Mouse (Mus musculus) myocyte (in vitro differentiated cells): ENCODE results near the gene Adamts5. TPM values are rescaled to one million over a fixed set of nuclear protein-coding genes. Genes with fewer than 3 reads are reported as not detected.

ENCODE experiments used
- H3K27me3 ChIP-seq: one replicate; pipeline ENCODE4 v1.6.1; 2011; ENCODE audit not compliant: control insufficient read depth, insufficient read depth, insufficient read length
- H3K36me3 ChIP-seq: one replicate; pipeline ENCODE4 v1.6.1; 2011; ENCODE audit not compliant: control insufficient read depth, insufficient read depth
- H3K4me2 ChIP-seq: one replicate; pipeline ENCODE4 v1.6.1; 2011; ENCODE audit warnings: low read depth, control low read depth
- H3K4me3 ChIP-seq: one replicate; pipeline ENCODE4 v1.5.1; 2011; ENCODE audit warnings: mild to moderate bottlenecking, control low read depth, moderate library complexity
- H3K79me2 ChIP-seq: one replicate; pipeline ENCODE4 v1.6.1; 2011; ENCODE audit not compliant: control insufficient read depth, insufficient read depth
- H3ac ChIP-seq: one replicate; pipeline ENCODE4 v1.6.1; 2011; ENCODE audit not compliant: control insufficient read depth, insufficient read length
- CEBPB ChIP-seq: IDR thresholded peaks from 2 replicates; pipeline ENCODE4 v1.6.1; 2011; ENCODE audit warnings: mild to moderate bottlenecking, moderate library complexity; ENCODE audit not compliant: poor library complexity, insufficient read depth, severe bottlenecking
- E2F4 ChIP-seq: IDR thresholded peaks from one replicate; pipeline ENCODE4 v1.6.1; 2011; ENCODE audit warnings: mild to moderate bottlenecking, control low read depth, moderate library complexity; ENCODE audit not compliant: insufficient read depth
- MAX ChIP-seq: IDR thresholded peaks from one replicate; pipeline ENCODE4 v1.6.1; 2011; ENCODE audit warnings: low read depth, mild to moderate bottlenecking, control low read depth
- MYOD1 ChIP-seq, 3 experiments: IDR thresholded peaks; one replicate each; pipeline ENCODE4 v1.6.1; 2011; ENCODE audit warnings: control low read depth in 2 of 3, low read depth in 2 of 3, mild to moderate bottlenecking in 2 of 3, moderate library complexity in 1 of 3; ENCODE audit not compliant: insufficient read length in 2 of 3, control insufficient read depth in 1 of 3
- MYOG ChIP-seq, 3 experiments: IDR thresholded peaks; one replicate each; pipeline ENCODE4 v1.6.1; 2011; ENCODE audit warnings: control low read depth in 2 of 3, low read depth in 2 of 3, mild to moderate bottlenecking in 2 of 3; ENCODE audit not compliant: insufficient read length in 2 of 3, control insufficient read depth in 1 of 3, insufficient read depth in 1 of 3
- POLR2A ChIP-seq: IDR thresholded peaks from one replicate; pipeline ENCODE4 v1.6.1; 2011; ENCODE audit warnings: low read depth, mild to moderate bottlenecking, control low read depth, moderate library complexity; ENCODE audit not compliant: insufficient read length
- POLR2AphosphoS2 ChIP-seq: IDR thresholded peaks from one replicate; pipeline ENCODE4 v1.6.1; 2011; ENCODE audit warnings: low read depth, control low read depth; ENCODE audit not compliant: insufficient read length
- REST ChIP-seq: IDR thresholded peaks from one replicate; pipeline ENCODE4 v1.6.1; 2011; ENCODE audit warnings: mild to moderate bottlenecking, control low read depth, moderate library complexity; ENCODE audit not compliant: insufficient read depth, insufficient read length
- SRF ChIP-seq: IDR thresholded peaks from one replicate; pipeline ENCODE4 v1.6.1; 2011; ENCODE audit warnings: low read depth; ENCODE audit not compliant: control insufficient read depth, insufficient read length
- TCF12 ChIP-seq: IDR thresholded peaks from one replicate; pipeline ENCODE4 v1.6.1; 2011; ENCODE audit warnings: mild to moderate bottlenecking, control low read depth; ENCODE audit not compliant: poor library complexity, insufficient read depth, severe bottlenecking
- TCF3 ChIP-seq: IDR thresholded peaks from one replicate; pipeline ENCODE4 v1.6.1; 2011; ENCODE audit warnings: low read depth, control low read depth; ENCODE audit not compliant: insufficient read length
- USF1 ChIP-seq: IDR thresholded peaks from one replicate; pipeline ENCODE4 v1.6.1; 2011; ENCODE audit warnings: low read depth, mild to moderate bottlenecking, control low read depth, moderate library complexity
- polyA plus RNA-seq: library from polyadenylated mRNA; unstranded; fragments of >200 nt; fragmentation: generic; extraction: Trizol; gene quantifications from one replicate; pipeline ENCODE4 v1.2.1, GENCODE M21; 2012; ENCODE audit warnings: missing spikeins

The Adamts5 gene
- polyA plus RNA-seq, 1 experiment, result 7.2 TPM

- Histone ChIP-seq H3K4me3 (peak overlapping the region; percentile 55), H3K79me2 (peaks cover 6% of the 10 kb centered on the region), H3ac (peak overlapping the region; percentile 6), H3K36me3 (no peaks in the 10 kb centered on the region), H3K4me2 (peak overlapping the region; percentile 83), H3K27me3 (no peaks in the 10 kb centered on the region)
- TF ChIP-seq E2F4 (no peak), MAX (no peak), MYOD1 (IDR thresholded peaks at IDR 0.05; ENCODE audit: control insufficient read depth in 1 of 3, insufficient read length in 2 of 3, low read depth in 2 of 3) (no peak), POLR2AphosphoS2 (peak; percentile 95), POLR2A (peak; percentile 95), REST (no peak), USF1 (no peak), MYOG (IDR thresholded peaks at IDR 0.05; ENCODE audit: control insufficient read depth in 1 of 3, insufficient read depth in 1 of 3, insufficient read length in 2 of 3, low read depth in 2 of 3) (no peak), TCF12 (no peak), CEBPB (0 out of 2 replicates have a peak, but pooled peaks have one; percentile 45), SRF (no peak), TCF3 (no peak)
Observed at GRCm38 (mm10) chr16:85900702-85901580, 687 bp downstream of the Adamts5 start.

DNA sequence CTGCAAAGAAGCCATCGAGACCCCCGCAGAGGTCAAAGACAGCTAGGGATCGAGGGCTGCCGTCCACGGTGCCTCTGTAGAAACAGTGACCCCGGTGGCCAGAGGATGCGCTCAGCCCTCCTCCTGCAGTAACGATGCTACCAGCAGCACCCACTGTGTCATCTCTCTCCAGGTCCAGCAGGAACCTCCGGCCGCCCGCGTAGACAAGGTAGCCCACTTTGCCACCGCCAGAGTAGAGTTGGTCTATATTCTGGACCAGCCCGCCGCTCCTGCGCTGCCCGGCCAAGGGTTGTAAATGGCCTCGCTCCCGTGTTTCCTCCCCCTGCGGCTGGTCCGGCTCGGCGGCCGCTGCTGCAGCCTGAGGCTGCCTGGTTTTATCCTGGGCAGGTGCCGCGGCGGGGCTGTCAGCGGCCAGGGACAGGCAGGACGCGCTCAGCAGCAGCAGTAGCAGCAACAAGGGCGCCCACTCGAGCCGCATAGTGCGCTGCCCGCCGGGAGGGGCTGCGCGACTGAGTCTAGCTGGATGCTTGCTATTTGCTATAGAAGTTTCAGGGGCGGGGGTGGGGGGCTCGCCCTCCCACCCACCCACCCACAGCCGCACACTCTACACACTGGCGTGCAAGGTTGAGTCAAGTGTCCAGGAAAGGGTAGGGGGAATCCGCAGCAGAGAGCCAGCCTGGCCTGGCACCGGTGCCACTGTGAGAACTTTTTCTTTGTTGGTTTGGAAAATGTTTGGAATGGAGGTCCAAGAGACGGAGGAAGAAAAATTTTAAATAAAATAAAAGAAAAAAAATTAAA lies 1.6 kb downstream of the Adamts5 start:
- peak overlapping the region; percentile 6 for H3ac ChIP-seq
- TF ChIP-seq POLR2A (peak; percentile 56), USF1 (no peak), MYOG (IDR thresholded peaks at IDR 0.05; ENCODE audit: control insufficient read depth in 1 of 3, insufficient read depth in 1 of 3, insufficient read length in 2 of 3, low read depth in 2 of 3) (peak in 1 of 3 experiments; percentile 41), REST (no peak), TCF12 (no peak), MAX (no peak), POLR2AphosphoS2 (peak; percentile 61), MYOD1 (IDR thresholded peaks at IDR 0.05; ENCODE audit: control insufficient read depth in 1 of 3, insufficient read length in 2 of 3, low read depth in 2 of 3) (peak in 2 of 3 experiments; percentile 3 to 54), CEBPB (no peak)
- peaks cover 6% of the 10 kb centered on the region for H3K79me2 ChIP-seq
- H3K4me2 ChIP-seq, result peak overlapping the region; percentile 83
- H3K4me3 ChIP-seq, result peak overlapping the region; percentile 55
- H3K27me3 ChIP-seq, result no peaks in the 10 kb centered on the region
- no peaks in the 10 kb centered on the region for H3K36me3 ChIP-seq

DNA sequence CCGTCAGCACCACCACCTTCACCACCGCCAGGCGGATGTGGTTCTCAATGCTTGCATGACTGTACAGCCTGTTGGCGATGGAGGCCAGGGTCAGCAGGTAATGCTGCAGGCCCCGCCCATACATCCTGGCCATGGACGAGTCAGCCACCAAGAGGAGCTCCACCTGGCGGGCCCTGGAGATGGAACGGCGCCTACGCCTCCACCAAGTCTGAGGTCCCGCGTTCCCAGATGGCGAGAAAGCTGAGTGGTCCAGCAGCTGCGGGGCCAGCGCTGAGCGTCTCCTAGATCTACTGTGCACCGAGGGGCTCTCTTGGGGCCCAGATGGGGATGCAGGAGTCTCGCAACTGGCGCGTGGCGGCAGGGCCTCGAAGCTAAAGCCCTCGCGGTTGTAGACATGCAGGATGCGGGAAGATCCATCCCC lies 2.3 kb downstream of the Adamts5 start:
- Histone ChIP-seq H3K4me3 (peak overlapping the region; percentile 55), H3K4me2 (peak overlapping the region; percentile 83), H3K79me2 (peaks cover 6% of the 10 kb centered on the region), H3K36me3 (no peaks in the 10 kb centered on the region), H3K27me3 (no peaks in the 10 kb centered on the region), H3ac (peak overlapping the region; percentile 6)
- TF ChIP-seq POLR2A, result peak; percentile 58
- no peak for TF ChIP-seq CEBPB
- TF ChIP-seq POLR2AphosphoS2, result peak; percentile 49
- peak in 1 of 3 experiments; percentile 30 for TF ChIP-seq MYOG (IDR thresholded peaks at IDR 0.05; ENCODE audit: control insufficient read depth in 1 of 3, insufficient read depth in 1 of 3, insufficient read length in 2 of 3, low read depth in 2 of 3)

DNA sequence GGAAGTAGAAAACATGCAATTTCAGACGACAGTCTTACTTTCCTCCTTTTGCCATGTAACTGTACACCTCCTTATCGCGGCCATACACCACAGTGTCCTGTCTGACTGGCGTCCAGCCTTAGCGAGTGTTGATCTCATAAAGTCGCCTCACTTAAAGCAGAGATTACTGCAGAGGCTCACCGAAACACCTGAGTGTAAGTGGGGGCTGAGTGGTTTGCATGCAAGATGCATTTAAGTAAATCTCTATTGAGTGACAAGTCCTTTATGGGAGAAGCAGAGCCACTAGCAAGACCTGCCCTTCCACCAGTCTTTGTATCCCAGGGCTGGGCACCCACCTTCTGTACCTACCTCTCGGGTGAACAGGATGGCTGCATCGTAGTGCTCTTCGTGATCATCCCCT lies 2.8 kb downstream of the Adamts5 start:
- Histone ChIP-seq H3K79me2 (peaks cover 6% of the 10 kb centered on the region), H3ac (peak overlapping the region; percentile 6), H3K36me3 (no peaks in the 10 kb centered on the region), H3K4me3 (peak overlapping the region; percentile 55), H3K27me3 (no peaks in the 10 kb centered on the region), H3K4me2 (peak overlapping the region; percentile 83)
- TF ChIP-seq CEBPB (no peak), E2F4 (no peak), POLR2AphosphoS2 (no peak), REST (no peak), MAX (no peak), USF1 (no peak), MYOG (IDR thresholded peaks at IDR 0.05; ENCODE audit: control insufficient read depth in 1 of 3, insufficient read depth in 1 of 3, insufficient read length in 2 of 3, low read depth in 2 of 3) (no peak), TCF3 (no peak), TCF12 (no peak)
